Mouse (Mus musculus) telencephalon, adult 2 months (tissue): Measurements from ENCODE around the gene Chrna1.

ENCODE experiments used
- DNase-seq: peaks from one replicate; pipeline ENCODE4 v3.0.0-alpha.2; 2011; ENCODE audit warnings: low read depth, low spot score

The Chrna1 gene

GRCm38 (mm10) chr2:73591246-73591645 lies 11.1 kb upstream of the Chrna1 start:
- DNase-seq = no peak

- no peak for DNase-seq
Measured at GRCm38 (mm10) chr2:73590106-73590505, 10.0 kb upstream of the Chrna1 start.

- DNase-seq = no peak
Measured at GRCm38 (mm10) chr2:73588951-73589350, 8.8 kb upstream of the Chrna1 start.

- peak; percentile 83 for DNase-seq
Measured at GRCm38 (mm10) chr2:73587109-73587506, 7.0 kb upstream of the Chrna1 start.

DNA sequence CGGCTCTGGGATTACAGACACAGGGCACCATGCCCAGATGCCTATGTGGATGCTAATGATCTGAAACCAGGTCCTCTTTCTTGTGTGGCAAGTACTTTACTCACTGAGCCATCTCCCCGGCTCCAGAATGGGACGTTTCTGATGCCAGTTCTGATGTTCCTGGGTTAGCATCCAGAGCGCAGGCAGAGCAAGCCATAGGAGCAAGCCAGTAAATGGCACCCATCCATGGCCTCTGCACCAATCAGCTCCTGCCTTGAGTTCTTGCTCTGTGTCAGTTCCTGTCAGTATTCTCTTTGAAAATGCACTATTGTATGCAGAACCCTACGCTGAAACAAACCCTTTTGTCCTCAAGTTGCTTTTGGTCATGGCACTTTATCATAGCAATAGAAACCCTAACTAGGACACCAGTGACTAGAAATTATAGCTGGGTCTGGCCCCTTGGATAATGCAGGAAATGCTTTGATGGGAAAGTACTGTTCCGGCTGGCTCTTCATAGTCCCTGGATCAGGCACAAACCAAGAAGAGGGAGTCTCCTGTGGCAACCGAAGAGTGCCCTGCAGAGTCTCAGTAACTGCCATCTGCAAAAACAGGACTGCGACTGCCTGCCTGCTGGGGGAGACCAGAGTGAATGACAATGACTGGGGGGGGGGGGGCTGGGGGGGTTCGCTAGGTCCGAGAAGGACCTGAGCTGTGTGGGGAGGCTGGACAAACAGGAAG lies 6.4 kb upstream of the Chrna1 start:
- no peak for DNase-seq

- DNase-seq = no peak
Measured at GRCm38 (mm10) chr2:73585347-73585831, 5.3 kb upstream of the Chrna1 start.

GRCm38 (mm10) chr2:73584645-73585346 lies 4.7 kb upstream of the Chrna1 start:
- no peak for DNase-seq

GRCm38 (mm10) chr2:73580720-73581119 lies 582 bp upstream of the Chrna1 start:
- DNase-seq = no peak

- DNase-seq = no peak
Measured at GRCm38 (mm10) chr2:73579168-73579567, 970 bp downstream of the Chrna1 start.

DNA sequence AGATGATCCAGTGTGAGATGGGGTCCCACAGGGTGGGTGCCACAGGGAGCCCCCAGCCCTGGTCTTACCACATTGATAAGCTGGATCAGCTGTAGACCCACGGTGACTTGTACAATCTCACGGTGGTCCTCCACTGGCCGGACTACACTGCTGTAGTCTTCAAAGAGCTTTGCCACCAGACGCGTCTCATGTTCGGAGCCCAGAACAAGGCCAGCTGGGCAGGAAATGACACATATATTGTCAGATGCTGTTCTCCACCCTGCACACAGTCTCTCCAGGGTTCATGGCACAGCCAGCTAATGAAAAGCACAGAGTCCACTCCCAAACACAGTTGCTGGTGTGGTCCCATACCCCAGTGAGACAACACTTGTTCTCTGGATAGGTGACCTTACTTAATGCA lies 5.7 kb downstream of the Chrna1 start:
- no peak for DNase-seq

- no peak for DNase-seq
Measured at GRCm38 (mm10) chr2:73573556-73573955, 6.6 kb downstream of the Chrna1 start.

GRCm38 (mm10) chr2:73572539-73573372 lies 7.4 kb downstream of the Chrna1 start:
- peak; percentile 97 for DNase-seq

DNA sequence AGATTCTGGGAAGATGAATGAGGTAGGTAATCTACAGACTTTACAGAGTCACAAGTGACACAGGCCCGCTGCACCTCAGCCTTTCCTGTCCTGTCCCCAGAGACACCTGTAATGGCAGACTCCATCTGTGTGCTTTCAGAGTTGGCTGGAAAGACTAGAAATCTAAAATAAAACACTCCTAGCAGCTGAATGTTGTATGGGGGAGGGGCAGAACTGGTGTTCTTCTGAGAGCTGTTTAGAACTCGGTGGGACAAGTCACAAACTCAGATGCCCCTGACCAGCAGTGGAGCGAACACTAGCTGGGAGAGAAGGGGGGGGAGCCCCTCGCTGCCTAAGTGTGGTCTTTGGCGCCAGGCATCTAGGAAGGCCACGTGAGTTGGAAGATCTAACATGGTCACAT lies 8.2 kb downstream of the Chrna1 start:
- no peak for DNase-seq

GRCm38 (mm10) chr2:73571304-73571703 lies 8.8 kb downstream of the Chrna1 start:
- DNase-seq = no peak

- DNase-seq = no peak
Measured at GRCm38 (mm10) chr2:73566989-73567605, 13.0 kb downstream of the Chrna1 start.

DNA sequence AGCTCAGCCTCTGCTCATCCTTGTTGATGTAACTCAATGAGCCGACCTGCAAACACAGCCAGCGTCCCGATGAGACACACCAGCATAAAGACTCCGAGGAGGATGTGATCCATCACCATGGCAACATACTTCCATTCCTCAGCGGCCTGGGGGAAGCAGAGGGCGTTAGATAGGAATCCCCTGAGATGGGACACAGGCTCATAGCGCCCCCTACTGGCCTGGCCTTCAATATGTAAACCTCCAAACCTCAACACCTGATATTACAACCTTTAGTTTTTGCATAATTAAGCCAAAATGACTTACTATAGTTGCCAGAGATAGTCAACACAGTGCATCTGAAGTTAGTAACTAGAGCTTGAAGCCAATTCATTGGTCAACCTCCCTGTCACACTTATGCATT lies 14.0 kb downstream of the Chrna1 start:
- DNase-seq = no peak

DNA sequence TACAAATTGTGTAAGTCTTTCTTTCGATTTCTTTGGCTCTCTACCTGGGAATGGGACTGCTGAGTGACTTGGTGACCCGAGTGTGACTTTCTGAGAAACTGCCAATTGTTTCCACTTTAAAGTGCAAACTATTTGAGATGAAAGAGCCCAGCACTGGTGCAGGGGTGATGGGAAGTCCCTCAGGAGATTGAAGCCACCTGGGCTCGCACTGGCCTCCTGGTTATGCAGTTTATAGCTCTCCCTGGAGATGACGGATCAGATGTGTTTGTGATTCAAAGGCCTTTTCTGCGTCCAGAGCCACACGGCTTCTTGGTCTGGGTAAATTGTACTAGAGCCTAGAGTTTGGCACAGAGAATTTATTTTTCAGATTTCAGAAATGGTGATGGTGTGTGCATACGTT lies 16.4 kb downstream of the Chrna1 start:
- DNase-seq = no peak

DNA sequence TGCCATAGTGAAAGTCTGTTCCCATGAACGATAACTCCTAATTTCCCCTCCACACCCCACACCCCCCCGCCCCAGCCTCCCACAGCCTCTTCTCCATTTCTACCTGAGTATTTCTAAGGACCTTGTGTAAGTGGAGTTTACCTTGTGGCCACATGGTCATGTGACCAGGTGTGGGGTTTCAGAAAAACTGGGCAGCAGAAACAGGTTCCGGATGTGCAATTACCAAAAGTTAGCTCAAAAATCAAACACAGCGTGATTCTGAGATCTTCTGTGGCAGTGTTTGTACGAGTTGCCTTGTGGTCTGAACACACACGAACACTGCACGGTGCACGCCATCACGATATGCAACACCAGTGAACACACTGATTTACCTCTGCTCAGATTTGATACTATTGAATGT lies 17.5 kb downstream of the Chrna1 start:
- DNase-seq = no peak

DNA sequence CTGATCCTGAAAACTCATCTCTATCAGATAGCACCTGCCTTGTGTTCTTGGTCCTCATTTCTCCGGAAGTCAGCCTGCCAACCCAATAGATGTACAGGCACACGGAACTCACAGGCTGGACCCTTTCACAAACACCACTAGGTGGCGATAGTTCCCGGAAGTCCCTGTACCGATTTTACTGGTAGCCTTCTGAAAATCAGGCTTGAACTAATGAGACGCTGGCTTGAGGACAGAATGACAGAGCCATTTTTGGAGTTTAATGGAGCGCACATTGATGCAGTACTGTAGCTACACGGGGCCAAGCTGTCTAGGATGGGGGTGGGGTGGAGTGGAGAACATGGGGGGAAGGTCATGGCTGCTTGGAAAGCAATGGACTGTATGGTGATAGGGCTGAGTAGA lies 18.5 kb downstream of the Chrna1 start:
- DNase-seq = no peak

DNA sequence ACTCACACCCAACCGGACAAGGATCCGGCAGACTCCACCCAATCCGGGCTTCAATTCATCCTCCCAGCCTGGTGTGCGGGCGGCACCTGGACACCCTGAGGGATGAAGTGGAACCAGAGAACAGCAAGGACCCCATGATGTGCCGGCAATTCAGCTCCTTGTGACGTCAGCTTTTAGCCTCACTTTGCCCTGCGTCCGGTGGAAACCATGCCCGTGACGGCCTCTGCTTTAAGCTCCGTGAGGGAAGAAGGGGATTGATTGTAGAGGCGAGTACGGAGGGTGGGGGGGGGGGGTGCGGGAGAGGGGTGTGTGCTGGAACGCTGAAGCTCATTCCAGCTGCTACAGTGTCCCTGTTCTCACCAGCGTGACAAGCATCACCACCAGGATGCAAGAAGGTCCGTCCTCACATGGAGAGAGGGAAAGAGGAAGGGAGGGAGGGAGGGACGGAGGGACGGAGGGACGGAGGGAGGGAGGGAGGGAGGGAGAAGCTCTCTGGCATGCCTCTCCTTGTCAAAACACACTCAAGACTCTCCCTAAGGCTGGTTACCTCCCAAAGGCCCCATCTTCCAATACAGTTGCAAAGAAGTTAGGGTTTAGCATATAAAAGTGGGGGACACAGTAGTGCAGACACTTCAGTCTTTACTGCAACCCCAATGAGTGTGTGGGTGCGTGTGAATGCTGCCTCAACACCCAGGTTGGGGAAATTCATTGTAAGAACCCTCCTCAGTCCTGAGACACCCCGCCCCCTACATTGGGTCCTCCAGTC lies 19.1 kb downstream of the Chrna1 start:
- DNase-seq = no peak

DNA sequence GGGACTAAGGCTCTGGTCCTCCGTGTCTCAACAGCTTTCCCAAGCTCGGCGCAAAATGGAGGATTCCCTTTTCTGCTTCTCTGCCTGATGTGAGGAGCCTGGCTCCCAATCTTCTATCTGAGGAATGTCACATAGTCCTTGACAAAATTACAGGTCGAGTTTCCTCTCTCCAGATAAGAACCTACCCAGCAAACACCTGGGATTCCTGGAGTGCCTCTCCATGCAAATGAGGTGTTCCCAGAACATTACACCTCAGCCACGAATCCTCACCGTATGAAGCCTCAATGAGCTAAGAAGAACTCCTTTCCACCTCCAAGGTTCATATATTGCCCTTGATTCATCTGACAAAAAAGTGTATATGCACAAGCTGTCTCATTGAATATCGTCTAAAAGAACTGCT lies 19.7 kb downstream of the Chrna1 start:
- no peak for DNase-seq
